Comparison of ENCODE assay signal across 8 mouse cellular contexts in genomic region chr12:111039771-111040530, GRCm38 (mm10). TPM values are rescaled to one million over a fixed set of nuclear protein-coding genes. Genes with fewer than 3 reads are reported as not detected.
A peak's percentile ranks its signal among the peaks of the same experiment; 100 is the strongest.
DNase-seq lines count a peak whose midpoint lies in the region; ATAC-seq lines count a peak whose summit lies in the region.

No protein-coding gene starts in this region.

- H3K27me3 ChIP-seq in embryonic facial prominence, embryonic 11.5 days (ENCODE audit: control insufficient read depth, insufficient read depth, low read length) = no peaks in the 10 kb centered on the region
- no peaks in the 10 kb centered on the region for H3K27me3 ChIP-seq in heart, embryonic 14.5 days (ENCODE audit: control insufficient read depth, insufficient read depth, low read length)
- no peaks in the 10 kb centered on the region for H3K27me3 ChIP-seq in lung, embryonic 15.5 days

- peak overlapping the region; percentile 99 for H3K27ac ChIP-seq in embryonic facial prominence, embryonic 11.5 days (replicated peaks; ENCODE audit: low read depth, low read length)
- H3K27ac ChIP-seq in heart, embryonic 14.5 days (replicated peaks in 1 of 2; ENCODE audit: control insufficient read depth in 1 of 2, insufficient read depth in 1 of 2, low read depth in 2 of 2, low read length in 2 of 2) = peak overlapping the region; percentile 69 to 99; a peak in 3 of 4 replicates
- peak overlapping the region; percentile 99 for H3K27ac ChIP-seq in lung, embryonic 15.5 days

- H3K4me1 ChIP-seq in embryonic facial prominence, embryonic 11.5 days (ENCODE audit: control insufficient read depth, insufficient read depth, low read length) = no peaks in the 10 kb centered on the region
- peaks cover 13 to 20% of the 10 kb centered on the region in 2 experiments for H3K4me1 ChIP-seq in heart, embryonic 14.5 days (ENCODE audit: control insufficient read depth in 2 of 2, insufficient read depth in 2 of 2, low read length in 2 of 2)
- H3K4me1 ChIP-seq in lung, embryonic 15.5 days = peaks cover 28% of the 10 kb centered on the region

- H3K4me3 ChIP-seq in embryonic facial prominence, embryonic 11.5 days (ENCODE audit: low read depth, low read length) = peak overlapping the region; percentile 96
- peak overlapping the region; percentile 94 to 99 for H3K4me3 ChIP-seq in heart, embryonic 14.5 days (ENCODE audit: control insufficient read depth in 1 of 2, insufficient read depth in 1 of 2, low read depth in 1 of 2, low read length in 2 of 2)
- peak overlapping the region; percentile 93 for H3K4me3 ChIP-seq in lung, embryonic 15.5 days

- peak overlapping the region; percentile 84 for H3K4me2 ChIP-seq in embryonic facial prominence, embryonic 11.5 days (ENCODE audit: low read depth, low read length)
- peak overlapping the region; percentile 96 for H3K4me2 ChIP-seq in heart, embryonic 14.5 days (ENCODE audit: low read length)
- H3K4me2 ChIP-seq in lung, embryonic 15.5 days = peak overlapping the region; percentile 92

- no peaks in the 10 kb centered on the region for H3K9me3 ChIP-seq in embryonic facial prominence, embryonic 11.5 days (replicated peaks; ENCODE audit: control insufficient read depth, low read length)
- no peaks in the 10 kb centered on the region for H3K9me3 ChIP-seq in heart, embryonic 14.5 days (ENCODE audit: control insufficient read depth, low read length)
- H3K9me3 ChIP-seq in lung, embryonic 15.5 days = no peaks in the 10 kb centered on the region

- no peaks in the 10 kb centered on the region; the same call in 1 of the 2 replicates for H3K36me3 ChIP-seq in embryonic facial prominence, embryonic 11.5 days (replicated peaks; ENCODE audit: control insufficient read depth, insufficient read depth, low read depth, low read length)
- H3K36me3 ChIP-seq in heart, embryonic 14.5 days (ENCODE audit: control insufficient read depth, insufficient read depth, low read length) = peaks cover 15% of the 10 kb centered on the region
- H3K36me3 ChIP-seq in lung, embryonic 15.5 days = peaks cover 9% of the 10 kb centered on the region; the same call in 1 of the 2 replicates

- H3K9ac ChIP-seq in embryonic facial prominence, embryonic 11.5 days (replicated peaks; ENCODE audit: low read length) = peak overlapping the region; percentile 97
- H3K9ac ChIP-seq in heart, embryonic 14.5 days (ENCODE audit: low read length) = peak overlapping the region; percentile 99
- peak overlapping the region; percentile 93 for H3K9ac ChIP-seq in lung, embryonic 15.5 days

- under 1% methylated on average over 63 of the region's 65 CpGs for WGBS in embryonic facial prominence, embryonic 11.5 days
- WGBS in heart, embryonic 14.5 days = 0% methylated on average over 56 of the region's 65 CpGs
- 1% methylated on average over 60 of the region's 65 CpGs for WGBS in lung, embryonic 15.5 days

- ATAC-seq in embryonic facial prominence, embryonic 11.5 days (replicated peaks; ENCODE audit: insufficient number of reproducible peaks, low FRiP score, low TSS enrichment, low read depth) = no peak; the same call in 1 of the 2 replicates
- ATAC-seq in heart, embryonic 14.5 days (ENCODE audit: insufficient number of reproducible peaks, insufficient read depth, low FRiP score, low read depth) = no peak
- ATAC-seq in lung, embryonic 15.5 days (ENCODE audit: borderline replicate concordance, extremely low read depth, low FRiP score, low TSS enrichment) = no peak

- peak; percentile 57 for DNase-seq in 3134 (ENCODE audit: extremely low read depth, insufficient read length, low spot score)
- DNase-seq in adrenal gland, adult (ENCODE audit: inconsistent age in 2 of 2, low spot score in 1 of 2) = peak; percentile 68 to 82
- DNase-seq in embryonic facial prominence, embryonic 11.5 days (ENCODE audit: low spot score) = peak; percentile 27
- peak; percentile 72 for DNase-seq in kidney, postnatal 10 days
- DNase-seq in ovary, postnatal 36 days (ENCODE audit: low spot score) = peak; percentile 52
- peak; percentile 47 for DNase-seq in thymus, postnatal 25 days

RNA-seq across cellular contexts. Expression of gene Rcor1, which starts 0.8 kb away (rescaled TPM):
- 13.6 and 16.9 TPM in 2 replicates for polyA plus RNA-seq in embryonic facial prominence, embryonic 11.5 days (2014; fragmentation: Nextera tagmentation; extraction: Ambion mirVana)
- 12.3 and 12.6 TPM in 2 replicates for polyA plus RNA-seq in heart, embryonic 14.5 days (2014; fragmentation: Nextera tagmentation; extraction: Ambion mirVana)
- polyA plus RNA-seq in lung, embryonic 15.5 days (2015; fragmentation: Nextera tagmentation; extraction: Ambion mirVana) = 10.9 and 11.4 TPM in 2 replicates
